Mouse (Mus musculus) stomach, postnatal 0 days (tissue): ENCODE results near the gene Alg2.

Experiments
- CTCF ChIP-seq: IDR thresholded peaks from 2 replicates; pipeline ENCODE4 v1.5.1; 2016; ENCODE audit warnings: antibody characterized with exemption, low read depth, mild to moderate bottlenecking, moderate library complexity
- EP300 ChIP-seq: optimal IDR thresholded peaks from 2 replicates; pipeline ENCODE3; 2016; ENCODE audit warnings: antibody characterized with exemption

DNA sequence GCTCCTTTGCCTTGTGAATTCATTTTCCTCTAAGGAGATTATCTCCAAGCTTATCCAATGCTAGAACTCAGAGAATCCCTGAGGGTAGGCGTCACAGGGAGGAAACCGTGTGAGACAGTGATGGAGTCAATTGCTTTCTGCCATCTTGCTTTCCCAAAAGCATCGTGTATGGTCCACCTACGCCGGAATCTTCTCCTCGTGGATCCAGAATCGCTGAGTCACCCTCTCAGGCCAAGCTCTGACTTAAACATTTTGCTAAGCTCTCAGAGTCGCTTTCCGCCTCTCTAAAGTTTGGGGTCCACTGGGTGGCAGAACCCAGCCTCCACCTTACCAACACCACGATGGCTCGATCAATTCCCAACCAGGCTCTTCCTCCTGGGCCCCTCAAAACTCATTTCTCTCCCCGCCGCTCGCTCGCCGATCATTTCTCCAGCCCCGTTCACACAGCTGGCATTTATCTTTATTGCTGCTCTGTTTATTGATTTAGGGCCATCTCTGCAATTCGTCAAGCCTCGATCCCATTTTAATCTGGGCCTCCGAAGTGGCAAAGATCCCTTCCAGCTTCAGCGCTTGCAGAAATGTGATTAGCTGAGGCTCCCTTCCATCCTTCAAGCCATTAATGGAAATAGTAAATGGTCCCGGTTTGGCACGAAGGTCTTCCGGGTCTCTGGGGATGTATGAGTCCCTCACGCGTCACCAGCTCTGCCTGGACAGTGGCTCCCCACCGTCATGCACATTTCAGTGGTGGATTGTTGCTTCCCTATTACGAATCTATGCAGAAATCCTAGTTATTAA is 38.4 kb downstream of the Alg2 start:
- no peak for TF ChIP-seq CTCF
- TF ChIP-seq EP300, result no peak
